Mouse (Mus musculus) liver, embryonic 14.5 days (tissue): ENCODE results near the gene Faap20.

Experiments
- CTCF ChIP-seq: IDR thresholded peaks from 2 replicates; pipeline ENCODE4 v1.5.1; 2016; ENCODE audit warnings: antibody characterized with exemption, low read depth, control low read depth
- EP300 ChIP-seq: IDR thresholded peaks from 2 replicates; pipeline ENCODE4 v1.6.1; 2016; ENCODE audit warnings: antibody characterized with exemption, low read depth

- TF ChIP-seq EP300 (no peak), CTCF (no peak)
Measured at GRCm38 (mm10) chr4:155277963-155278362, 28.4 kb downstream of the Faap20 start.
